Mouse (Mus musculus): ENCODE data around the gene Hcn2. TPM values are rescaled to one million over a fixed set of nuclear protein-coding genes. Genes with fewer than 3 reads are reported as not detected.

The Hcn2 gene
- total and polyA plus RNA-seq, 3 experiments, result 0.21 to 2.2 (median 0.44) TPM

- Histone ChIP-seq H3K4me1 (ENCODE audit: control insufficient read depth in 1 of 2, insufficient read depth in 2 of 2) (peaks cover 13 to 28% of the 10 kb centered on the region in 2 experiments), H3K79me2 (replicated peaks; ENCODE audit: control insufficient read depth, extremely low read depth, insufficient read depth, poor library complexity, severe bottlenecking) (no peaks in the 10 kb centered on the region), H3K9ac (ENCODE audit: insufficient read depth, low read depth) (no peak overlapping the region), H3K27me3 (replicated peaks) (peaks cover 71% of the 10 kb centered on the region), H3K9me3 (replicated peaks; ENCODE audit: low read length) (peaks cover 12% of the 10 kb centered on the region), H3K36me3 (replicated peaks in 1 of 2; ENCODE audit: control insufficient read depth in 1 of 2, insufficient read depth in 1 of 2, low read length in 1 of 2) (no peaks in the 10 kb centered on the region), H3K27ac (ENCODE audit: insufficient read depth, low read depth) (no peak overlapping the region), H3K4me2 (ENCODE audit: insufficient read depth, low read depth, poor library complexity, severe bottlenecking) (no peak overlapping the region), H3K4me3 (replicated peaks in 1 of 3; ENCODE audit: low read depth in 2 of 3, low read length in 2 of 3, poor library complexity in 1 of 3) (no peak overlapping the region)
- no peak for TF ChIP-seq BHLHE40 (IDR thresholded peaks at IDR 0.05; ENCODE audit: low read depth, low read length)
- TF ChIP-seq GABPA (IDR thresholded peaks at IDR 0.05; ENCODE audit: insufficient replicate concordance, low read depth, low read length), result no peak
- no peak for TF ChIP-seq E2F4 (IDR thresholded peaks at IDR 0.05; ENCODE audit: insufficient replicate concordance, low read depth, low read length)
- no peak for TF ChIP-seq IRF4 (IDR thresholded peaks at IDR 0.05; ENCODE audit: low read depth, low read length)
- no peak for TF ChIP-seq EP300 (IDR thresholded peaks at IDR 0.05; ENCODE audit: low read length)
- TF ChIP-seq POLR2AphosphoS2 (IDR thresholded peaks at IDR 0.05; ENCODE audit: low read depth, low read length), result no peak
- no peak for TF ChIP-seq ZMIZ1 (IDR thresholded peaks at IDR 0.05; ENCODE audit: low read depth, low read length)
- no peak for TF ChIP-seq NRF1 (IDR thresholded peaks at IDR 0.05; ENCODE audit: low read depth, low read length)
- no peak for TF ChIP-seq MEF2A (IDR thresholded peaks at IDR 0.05; ENCODE audit: borderline replicate concordance, low read depth, low read length)
- no peak for TF ChIP-seq MXI1 (IDR thresholded peaks at IDR 0.05; ENCODE audit: low read depth, low read length)
- in situ Hi-C loops (cut with MboI; ENCODE audit: low pct_ligation_motif_present, low pct_unique_long_range_greater_than_20kb, low sequenced_read_pairs) (no loop called here), dilution Hi-C loops (cut with MboI; ENCODE audit: extremely low pct_ligation_motif_present, extremely low pct_unique_long_range_greater_than_20kb, low sequenced_read_pairs) (no loop called here)
- no peak for DNase-seq (ENCODE audit: extremely low read depth)
These were observed 62.8 kb downstream of the Hcn2 start for GRCm38 (mm10) chr10:79779193-79779592.

GRCm38 (mm10) chr10:79779784-79780663 is 63.6 kb downstream of the Hcn2 start:
- dilution Hi-C loops (cut with MboI; ENCODE audit: extremely low pct_ligation_motif_present, extremely low pct_unique_long_range_greater_than_20kb, low sequenced_read_pairs), result no loop called here
- H3K9ac ChIP-seq (ENCODE audit: insufficient read depth, low read depth), result no peak overlapping the region
- no peaks in the 10 kb centered on the region for H3K36me3 ChIP-seq (replicated peaks in 1 of 2; ENCODE audit: control insufficient read depth in 1 of 2, insufficient read depth in 1 of 2, low read length in 1 of 2)
- peaks cover 70% of the 10 kb centered on the region for H3K27me3 ChIP-seq (replicated peaks)
- H3K79me2 ChIP-seq (replicated peaks; ENCODE audit: control insufficient read depth, extremely low read depth, insufficient read depth, poor library complexity, severe bottlenecking), result no peaks in the 10 kb centered on the region
- TF ChIP-seq TCF12 (IDR thresholded peaks at IDR 0.05; ENCODE audit: low read depth, low read length), result 0 out of 2 replicates have a peak, but pooled peaks have one; percentile 24
- no peak for TF ChIP-seq PAX5 (IDR thresholded peaks at IDR 0.05; ENCODE audit: low read length)
- TF ChIP-seq JUN (IDR thresholded peaks at IDR 0.05; ENCODE audit: insufficient read depth, low read depth, low read length), result no peak
- no peak for TF ChIP-seq GABPA (IDR thresholded peaks at IDR 0.05; ENCODE audit: insufficient replicate concordance, low read depth, low read length)
- peak; percentile 32 for TF ChIP-seq ELF1 (IDR thresholded peaks at IDR 0.05; ENCODE audit: low read depth, low read length)
- peak; percentile 54 for TF ChIP-seq NRF1 (IDR thresholded peaks at IDR 0.05; ENCODE audit: low read depth, low read length)
- TF ChIP-seq ZNF384 (IDR thresholded peaks at IDR 0.05; ENCODE audit: low read depth, low read length), result no peak
- no peak for TF ChIP-seq EP300 (IDR thresholded peaks at IDR 0.05; ENCODE audit: low read length)
- no peak for TF ChIP-seq POLR2AphosphoS2 (IDR thresholded peaks at IDR 0.05; ENCODE audit: low read depth, low read length)
- no peak for TF ChIP-seq HCFC1 (IDR thresholded peaks at IDR 0.05; ENCODE audit: low read depth, low read length)
- TF ChIP-seq USF2 (conservative IDR thresholded peaks at IDR 0.05; ENCODE audit: low read depth, low read length), result no peak
- no peak for TF ChIP-seq ZC3H11A (IDR thresholded peaks at IDR 0.05; ENCODE audit: low read depth, low read length)
- TF ChIP-seq CTCF (conservative IDR thresholded peaks at IDR 0.05 in 1 of 2, IDR thresholded peaks at IDR 0.05 in 1 of 2; ENCODE audit: low read depth in 2 of 2, low read length in 2 of 2), result peak; percentile 27 to 75; a peak in 3 of 4 replicates
- peak; percentile 10 for TF ChIP-seq RAD21 (IDR thresholded peaks at IDR 0.05; ENCODE audit: low read depth, low read length)
- no peak for TF ChIP-seq TBP (conservative IDR thresholded peaks at IDR 0.05; ENCODE audit: low read depth, low read length)
- no peak for TF ChIP-seq ETS1 (conservative IDR thresholded peaks at IDR 0.05; ENCODE audit: low read depth, low read length)
- peak; percentile 51 for TF ChIP-seq SMC3 (IDR thresholded peaks at IDR 0.05; ENCODE audit: low read depth, low read length)
- no peak for TF ChIP-seq POLR2A (IDR thresholded peaks at IDR 0.05; ENCODE audit: low read depth, low read length)
- no peak for TF ChIP-seq NELFE (IDR thresholded peaks at IDR 0.05; ENCODE audit: low read depth, low read length)
- 0 out of 2 replicates have a peak, but pooled peaks have one; percentile 12 for TF ChIP-seq BHLHE40 (IDR thresholded peaks at IDR 0.05; ENCODE audit: low read depth, low read length)
- H3K27ac ChIP-seq (ENCODE audit: insufficient read depth, low read depth), result no peak overlapping the region
- DNase-seq (ENCODE audit: extremely low read depth), result peak; percentile 94
- in situ Hi-C loops (cut with MboI; ENCODE audit: low pct_ligation_motif_present, low pct_unique_long_range_greater_than_20kb, low sequenced_read_pairs), result loop anchor here (5.0 kb wide), 1 partner anchor 88 kb away; no protein-coding TSS in a partner anchor
- H3K9me3 ChIP-seq (replicated peaks; ENCODE audit: low read length), result peaks cover 6% of the 10 kb centered on the region
- H3K4me2 ChIP-seq (ENCODE audit: insufficient read depth, low read depth, poor library complexity, severe bottlenecking), result peak overlapping the region; percentile 96
- peak overlapping the region; percentile 20 to 69 (median 41) for H3K4me3 ChIP-seq (replicated peaks in 1 of 3; ENCODE audit: low read depth in 2 of 3, low read length in 2 of 3, poor library complexity in 1 of 3)
- H3K4me1 ChIP-seq (ENCODE audit: control insufficient read depth in 1 of 2, insufficient read depth in 2 of 2), result peaks cover 14 to 36% of the 10 kb centered on the region in 2 experiments

Data from CH12.LX (cell line).